Mouse (Mus musculus) hindbrain, embryonic 14.5 days (tissue): ENCODE measurements around the gene Cflar. TPM values are rescaled to one million over a fixed set of nuclear protein-coding genes. Genes with fewer than 3 reads are reported as not detected.
"Not testable (repeated sequence)": the region's sequence is repeated elsewhere in the genome, so short reads cannot be mapped to it uniquely, and the experiment has no call there.

ENCODE experiments used
- ATAC-seq: fragments of 200-750 bp; cut with Nextera tagmentation; 2 replicates; pipeline ENCODE4 v1.8.0; 2017; ENCODE audit warnings: moderate number of reproducible peaks, mild to moderate bottlenecking, moderate TSS enrichment, moderate library complexity; ENCODE audit not compliant: low FRiP score
- DNase-seq: peaks from one replicate; pipeline ENCODE4 v3.0.0-alpha.2; 2015; ENCODE audit warnings: low spot score
- H3K27ac ChIP-seq: fragments of 300-500 bp; sonication (generic); 2 replicates; pipeline ENCODE4 v1.5.1; 2014; ENCODE audit warnings: mild to moderate bottlenecking, moderate library complexity
- H3K27me3 ChIP-seq: fragments of 300-500 bp; sonication (generic); 2 replicates; pipeline ENCODE4 v1.6.1; 2014; ENCODE audit warnings: mild to moderate bottlenecking, low read length, mixed read lengths; ENCODE audit not compliant: control insufficient read depth, insufficient read depth
- H3K36me3 ChIP-seq: fragments of 300-500 bp; sonication (generic); replicated peaks from 2 replicates; pipeline ENCODE4 v1.6.1; 2014; ENCODE audit not compliant: control insufficient read depth, insufficient read depth
- H3K4me1 ChIP-seq: fragments of 300-500 bp; sonication (generic); replicated peaks from 2 replicates; pipeline ENCODE4 v1.6.1; 2014; ENCODE audit warnings: antibody characterized with exemption, low read length, mixed read lengths; ENCODE audit not compliant: control insufficient read depth, insufficient read depth
- H3K4me2 ChIP-seq: fragments of 300-500 bp; sonication (generic); replicated peaks from 2 replicates; pipeline ENCODE4 v1.6.1; 2014; ENCODE audit warnings: mild to moderate bottlenecking, moderate library complexity
- H3K4me3 ChIP-seq: fragments of 300-500 bp; sonication (generic); replicated peaks from 2 replicates; pipeline ENCODE4 v1.5.1; 2014; ENCODE audit warnings: mild to moderate bottlenecking, low read length
- H3K9ac ChIP-seq: fragments of 300-500 bp; sonication (generic); 2 replicates; pipeline ENCODE4 v1.6.1; 2014
- H3K9me3 ChIP-seq: fragments of 300-500 bp; sonication (generic); 2 replicates; pipeline ENCODE4 v1.6.1; 2016; ENCODE audit warnings: low read length; ENCODE audit not compliant: control insufficient read depth
- WGBS: fragments of 180-500 bp; shearing (Covaris S2); extraction: QIAGEN DNeasy Blood & Tissue Kit; methylation state at CpG from one replicate; pipeline ENCODE4 v1.1.7; 2014; 5-methylcytosine and 5-hydroxymethylcytosine counted together
- polyA plus RNA-seq: library from polyadenylated mRNA; unstranded; fragments of >200 nt; fragmentation: Nextera tagmentation; extraction: Ambion mirVana; gene quantifications from 2 replicates; pipeline ENCODE4 v1.2.1, GENCODE M21; 2014

The Cflar gene
- polyA plus RNA-seq, 1 experiment from 2014 or later, result 18.7 TPM

DNA sequence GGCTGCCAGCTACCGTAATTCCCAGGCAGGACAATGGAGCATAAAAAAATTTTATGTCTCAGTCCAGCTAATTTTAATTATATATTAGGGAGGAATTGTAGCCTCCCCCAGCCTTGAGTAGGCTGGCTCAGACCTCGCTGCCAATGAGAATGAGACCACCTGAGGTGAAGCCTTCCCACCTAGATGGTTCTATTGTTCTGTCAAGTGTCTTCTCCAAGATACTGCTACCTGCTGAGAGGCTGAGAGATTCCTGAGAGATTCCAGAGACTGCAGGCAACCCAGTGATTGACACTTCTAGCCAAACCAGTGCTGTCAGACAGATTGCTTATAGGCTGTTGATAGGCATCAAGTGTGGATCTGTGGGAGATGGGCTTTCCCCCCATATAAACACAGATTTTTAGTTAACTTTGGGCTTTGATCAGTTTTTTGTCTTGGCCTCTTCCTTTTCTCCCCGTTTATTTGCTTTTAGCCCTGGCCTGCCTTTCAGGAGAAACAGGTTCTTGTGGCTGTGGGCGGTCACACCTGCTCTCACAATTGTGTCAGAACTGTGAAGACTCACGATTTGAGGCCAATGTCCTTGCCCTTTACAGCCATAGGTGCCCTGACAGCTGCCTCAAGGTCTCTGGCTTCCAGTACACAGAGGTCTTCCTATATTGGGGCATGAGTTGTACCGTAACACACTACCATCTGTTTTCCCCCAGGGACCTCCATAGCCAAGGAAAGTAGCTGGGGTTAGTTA lies 21.1 kb upstream of the Cflar start:
- H3K36me3 ChIP-seq, result no peaks in the 10 kb centered on the region
- H3K4me2 ChIP-seq, result no peak overlapping the region
- no peak overlapping the region for H3K4me3 ChIP-seq
- H3K9ac ChIP-seq, result no peak overlapping the region
- no peaks in the 10 kb centered on the region for H3K9me3 ChIP-seq
- no peak overlapping the region for H3K27ac ChIP-seq
- WGBS, result 68% methylated on average over 6 of the region's 6 CpGs
- DNase-seq, result no peak
- H3K4me1 ChIP-seq, result no peaks in the 10 kb centered on the region
- no peaks in the 10 kb centered on the region for H3K27me3 ChIP-seq
- ATAC-seq, result no peak

GRCm38 (mm10) chr1:58690834-58691488 lies 20.3 kb upstream of the Cflar start:
- H3K4me1 ChIP-seq, H3K27ac ChIP-seq, H3K27me3 ChIP-seq, H3K4me2 ChIP-seq, ATAC-seq, DNase-seq, H3K36me3 ChIP-seq, H3K4me3 ChIP-seq, H3K9me3 ChIP-seq, H3K9ac ChIP-seq: not testable (repeated sequence)
- 77% methylated on average over 2 of the region's 3 CpGs for WGBS

DNA sequence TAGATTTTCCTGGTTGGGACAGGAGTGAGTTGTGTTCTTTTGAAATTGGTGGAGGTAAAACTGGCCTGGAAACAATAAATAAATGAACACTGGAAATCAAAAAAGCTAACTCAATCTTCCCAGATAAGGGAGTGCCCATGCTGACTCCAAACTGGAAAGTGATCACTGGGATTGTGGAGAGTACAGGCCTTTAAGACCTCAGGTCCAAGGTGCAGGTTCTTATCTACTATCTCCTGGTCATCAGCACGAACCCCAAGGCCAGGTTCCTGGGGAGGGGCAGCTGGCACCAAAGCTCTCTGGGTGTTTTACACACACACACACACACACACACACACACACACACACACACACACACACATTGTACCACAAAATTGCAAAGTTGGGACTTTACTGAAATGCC lies 19.6 kb upstream of the Cflar start:
- not testable (repeated sequence) for H3K9ac ChIP-seq, H3K27ac ChIP-seq, DNase-seq, H3K4me3 ChIP-seq, H3K4me1 ChIP-seq, H3K4me2 ChIP-seq, H3K9me3 ChIP-seq, ATAC-seq, H3K36me3 ChIP-seq, H3K27me3 ChIP-seq
- 64% methylated on average over 1 of the region's 1 CpGs for WGBS

DNA sequence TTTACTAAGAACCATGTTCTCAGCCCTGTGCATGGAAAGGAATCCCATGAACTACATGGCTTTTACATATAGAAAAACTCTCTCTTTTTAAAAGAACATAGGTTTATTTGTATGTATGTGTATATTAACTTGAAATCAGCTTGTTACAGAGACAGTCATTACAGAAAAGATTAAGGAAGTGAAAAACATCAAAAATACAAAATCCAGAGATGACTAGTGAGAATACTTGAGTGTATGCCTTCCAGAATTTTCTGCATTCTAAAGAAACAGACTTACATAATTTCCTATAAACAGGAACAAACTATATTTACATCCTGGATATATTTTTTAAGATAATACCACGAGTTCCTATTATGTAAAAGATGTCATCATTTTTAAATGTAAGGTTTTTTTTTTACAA lies 17.6 kb upstream of the Cflar start:
- no peak overlapping the region for H3K4me2 ChIP-seq
- H3K4me1 ChIP-seq, result no peaks in the 10 kb centered on the region
- no peak for ATAC-seq
- DNase-seq, result no peak
- no peaks in the 10 kb centered on the region for H3K9me3 ChIP-seq
- WGBS, result 85% methylated on average over 1 of the region's 1 CpGs
- H3K27me3 ChIP-seq, result no peaks in the 10 kb centered on the region
- H3K27ac ChIP-seq, result no peak overlapping the region
- H3K9ac ChIP-seq, result no peak overlapping the region
- H3K4me3 ChIP-seq, result no peak overlapping the region
- H3K36me3 ChIP-seq, result no peaks in the 10 kb centered on the region

- not testable (repeated sequence) for H3K4me3 ChIP-seq, H3K9me3 ChIP-seq, DNase-seq, H3K27me3 ChIP-seq, H3K27ac ChIP-seq, H3K9ac ChIP-seq, H3K36me3 ChIP-seq, ATAC-seq, H3K4me1 ChIP-seq, H3K4me2 ChIP-seq
- WGBS, result 84% methylated on average over 4 of the region's 4 CpGs
Observed at GRCm38 (mm10) chr1:58695810-58696209, 15.5 kb upstream of the Cflar start, which contains the start of gene Als2cr12. Gene Als2cr12 (minus strand): TSS chr1:58695989.

DNA sequence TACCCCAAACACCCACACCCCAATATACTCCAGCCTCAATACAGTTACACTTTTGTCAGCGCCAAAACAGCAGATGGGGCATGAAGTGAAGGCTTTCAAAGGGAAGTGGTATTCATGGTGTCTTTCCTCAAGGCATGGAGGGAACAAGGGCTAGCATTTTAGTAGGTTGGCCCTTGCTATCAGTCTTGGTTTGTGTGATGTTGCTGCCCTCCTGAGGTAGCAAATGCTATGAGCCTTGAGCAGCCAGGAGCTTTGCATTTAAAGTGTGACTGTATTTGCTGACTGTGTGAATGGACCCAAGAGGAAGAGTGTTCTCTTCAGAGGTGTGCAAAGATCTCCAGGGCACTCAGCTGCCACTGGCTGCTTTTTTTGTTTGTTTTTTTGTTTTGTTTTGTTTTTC lies 13.7 kb upstream of the Cflar start:
- not testable (repeated sequence) for H3K27me3 ChIP-seq, ATAC-seq, H3K4me1 ChIP-seq, H3K4me2 ChIP-seq, H3K9me3 ChIP-seq, DNase-seq, H3K4me3 ChIP-seq, H3K9ac ChIP-seq, H3K27ac ChIP-seq, H3K36me3 ChIP-seq
- 57% methylated on average over 1 of the region's 1 CpGs for WGBS

DNA sequence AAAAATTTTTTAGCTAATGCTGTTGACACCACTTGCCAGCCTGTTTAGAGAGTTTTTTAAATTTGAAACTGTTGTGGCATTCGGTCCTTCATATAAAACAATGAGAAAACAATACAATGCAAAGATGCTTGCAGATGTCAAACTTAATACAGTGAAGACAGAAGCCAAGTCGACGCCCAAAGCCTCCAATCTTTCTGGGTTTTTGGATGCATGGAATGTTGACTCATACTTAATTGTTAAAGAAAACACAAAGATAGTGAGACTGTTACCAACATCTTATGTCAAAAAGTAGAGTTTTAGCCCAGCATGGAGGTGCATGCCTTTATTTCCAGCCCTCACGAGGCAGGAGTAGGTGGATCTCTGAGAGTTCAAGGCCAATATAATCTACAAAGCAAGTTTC lies 12.5 kb upstream of the Cflar start:
- ATAC-seq, result no peak

GRCm38 (mm10) chr1:58699988-58700387 lies 11.3 kb upstream of the Cflar start:
- H3K9me3 ChIP-seq, result no peaks in the 10 kb centered on the region
- 69% methylated on average over 3 of the region's 3 CpGs for WGBS
- H3K27me3 ChIP-seq, result no peaks in the 10 kb centered on the region
- ATAC-seq, result no peak
- no peaks in the 10 kb centered on the region for H3K36me3 ChIP-seq
- H3K9ac ChIP-seq, result no peak overlapping the region
- H3K27ac ChIP-seq, result no peak overlapping the region
- no peaks in the 10 kb centered on the region for H3K4me1 ChIP-seq
- H3K4me2 ChIP-seq, result no peak overlapping the region
- DNase-seq, result no peak
- no peak overlapping the region for H3K4me3 ChIP-seq

More for the DNA sequence above, 12.5 kb upstream of the Cflar start:
- Histone ChIP-seq H3K9me3 (no peaks in the 10 kb centered on the region), H3K36me3 (no peaks in the 10 kb centered on the region), H3K27me3 (no peaks in the 10 kb centered on the region), H3K4me2 (no peak overlapping the region), H3K9ac (no peak overlapping the region), H3K27ac (no peak overlapping the region), H3K4me1 (no peaks in the 10 kb centered on the region), H3K4me3 (no peak overlapping the region)
- DNase-seq, result no peak
- 86% methylated on average over 4 of the region's 4 CpGs for WGBS

GRCm38 (mm10) chr1:58700580-58701162 lies 10.6 kb upstream of the Cflar start:
- 87% methylated on average over 4 of the region's 5 CpGs for WGBS
- H3K27me3 ChIP-seq, H3K4me1 ChIP-seq, H3K9ac ChIP-seq, DNase-seq, H3K27ac ChIP-seq, ATAC-seq, H3K36me3 ChIP-seq, H3K4me3 ChIP-seq, H3K9me3 ChIP-seq, H3K4me2 ChIP-seq: not testable (repeated sequence)
